Mouse (Mus musculus) olfactory bulb, adult 2 months (tissue): ENCODE data around the gene Tbxas1. TPM values are rescaled to one million over a fixed set of nuclear protein-coding genes. Genes with fewer than 3 reads are reported as not detected.

Experiments
- H3K27ac ChIP-seq: fragments of 200-500 bp; 2 replicates; pipeline ENCODE4 v1.5.1; 2012; ENCODE audit warnings: low read depth, low read length; ENCODE audit not compliant: insufficient read depth
- H3K4me1 ChIP-seq: fragments of 200-500 bp; 2 replicates; pipeline ENCODE4 v1.6.1; 2012; ENCODE audit warnings: low read length; ENCODE audit not compliant: control insufficient read depth, insufficient read depth
- H3K4me3 ChIP-seq: fragments of 200-500 bp; 2 replicates; pipeline ENCODE4 v1.5.1; 2012; ENCODE audit warnings: mild to moderate bottlenecking, low read depth, low read length, moderate library complexity; ENCODE audit not compliant: insufficient read depth
- CTCF ChIP-seq: fragments of 200-500 bp; IDR thresholded peaks from 2 replicates; pipeline ENCODE4 v1.5.1; 2012; ENCODE audit warnings: low read depth, mild to moderate bottlenecking, low read length, moderate library complexity; ENCODE audit not compliant: insufficient read depth
- POLR2A ChIP-seq: fragments of 200-500 bp; IDR thresholded peaks from 2 replicates; pipeline ENCODE4 v1.6.1; 2012; ENCODE audit warnings: mild to moderate bottlenecking, low read depth, low read length, moderate library complexity; ENCODE audit not compliant: insufficient read depth
- WGBS: fragments of 180-500 bp; shearing (Covaris S2); methylation state at CpG from one replicate; pipeline ENCODE4 v1.1.7; 2018; 5-methylcytosine and 5-hydroxymethylcytosine counted together
- polyA plus RNA-seq: library from polyadenylated mRNA; stranded (reverse); fragments of >200 nt; gene quantifications from 2 replicates; pipeline ENCODE4 v1.2.4, GENCODE M21; 2012; ENCODE audit warnings: low replicate concordance; ENCODE audit not compliant: missing spikeins, insufficient read depth, insufficient read length

Tbxas1 gene
- polyA plus RNA-seq, 1 experiment: not detected

DNA sequence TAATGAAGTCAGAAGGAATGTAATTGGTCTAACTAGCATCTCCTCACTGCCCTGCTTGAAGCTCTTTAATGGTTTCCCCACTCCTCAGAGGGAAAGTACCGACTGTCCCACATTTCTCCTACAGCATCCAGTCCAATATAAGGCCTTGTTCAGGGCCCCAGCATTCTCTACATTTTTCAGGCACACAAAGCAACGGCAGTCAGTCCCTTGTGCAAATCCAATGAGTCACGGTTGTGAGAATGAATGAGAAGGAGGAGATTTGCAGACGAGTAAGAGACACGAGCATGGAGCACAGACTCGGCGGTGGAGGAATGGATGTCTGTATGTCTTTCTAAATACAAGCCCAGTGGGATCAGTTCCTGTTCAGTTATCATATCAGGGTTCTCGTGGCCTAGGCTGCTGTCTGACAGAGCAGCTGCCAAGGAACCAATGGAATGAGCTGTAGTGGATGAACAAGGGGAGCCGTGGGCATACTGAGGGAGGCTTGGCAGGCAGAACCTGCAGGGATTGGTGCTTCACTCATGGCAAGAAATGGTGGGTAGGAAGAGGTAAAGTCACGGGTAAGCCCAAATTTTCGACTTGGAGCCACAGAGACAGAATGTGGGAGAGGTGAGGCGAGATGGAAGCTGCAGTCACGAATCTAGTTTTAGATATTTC, 38.3 kb downstream of the Tbxas1 start:
- no peak overlapping the region for H3K27ac ChIP-seq
- 73% methylated on average over 13 of the region's 13 CpGs for WGBS

DNA sequence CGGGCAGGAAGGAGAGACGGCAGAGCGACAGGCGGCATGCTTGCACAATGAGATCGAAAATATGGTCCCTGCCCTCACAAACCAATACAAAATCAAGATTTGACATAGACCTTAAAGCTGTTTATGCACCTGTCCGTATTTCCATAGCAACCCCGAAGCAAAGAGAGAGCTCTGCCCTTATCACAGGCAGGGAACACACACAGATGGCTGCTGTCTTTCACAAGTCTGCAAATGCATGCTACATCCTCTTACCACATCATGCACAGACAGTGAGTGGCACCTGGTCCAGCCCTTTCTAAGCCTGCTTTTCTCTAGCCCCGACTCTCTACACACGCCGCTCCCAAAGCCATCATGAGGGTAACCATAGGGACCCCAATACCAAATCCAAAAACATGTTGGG, 39.0 kb downstream of the Tbxas1 start:
- H3K27ac ChIP-seq: no peak overlapping the region
- 92% methylated on average over 10 of the region's 10 CpGs for WGBS
- TF ChIP-seq CTCF (no peak), POLR2A (no peak)
- H3K4me1 ChIP-seq: no peaks in the 10 kb centered on the region
- no peak overlapping the region for H3K4me3 ChIP-seq

More for the DNA sequence above, 38.3 kb downstream of the Tbxas1 start:
- H3K4me3 ChIP-seq: no peak overlapping the region
- no peak for TF ChIP-seq CTCF
- no peak for TF ChIP-seq POLR2A
- no peaks in the 10 kb centered on the region for H3K4me1 ChIP-seq

DNA sequence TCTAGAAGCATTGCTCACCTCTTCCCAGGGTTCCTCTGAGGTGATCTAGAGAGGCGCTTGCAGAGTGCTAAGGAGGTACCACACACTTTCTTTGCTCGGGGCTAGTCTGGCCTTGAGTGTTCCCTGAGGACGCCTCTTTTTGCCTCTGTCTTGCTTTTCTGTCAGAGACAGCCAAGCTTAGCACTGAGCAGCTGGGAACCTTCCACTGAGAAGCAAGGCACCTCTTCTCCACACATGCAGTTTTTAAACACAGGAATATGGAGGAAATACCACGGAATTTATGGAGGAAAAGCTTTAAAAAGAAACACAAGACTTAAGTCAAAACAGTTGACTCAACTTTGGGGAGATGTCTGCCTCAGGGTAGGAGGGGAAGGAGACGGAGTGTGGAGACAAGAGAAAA, 40.6 kb downstream of the Tbxas1 start:
- H3K4me3 ChIP-seq: no peak overlapping the region
- H3K4me1 ChIP-seq: no peaks in the 10 kb centered on the region
- H3K27ac ChIP-seq: no peak overlapping the region
- no peak for TF ChIP-seq POLR2A
- no peak for TF ChIP-seq CTCF
- 61% methylated on average over 5 of the region's 5 CpGs for WGBS

DNA sequence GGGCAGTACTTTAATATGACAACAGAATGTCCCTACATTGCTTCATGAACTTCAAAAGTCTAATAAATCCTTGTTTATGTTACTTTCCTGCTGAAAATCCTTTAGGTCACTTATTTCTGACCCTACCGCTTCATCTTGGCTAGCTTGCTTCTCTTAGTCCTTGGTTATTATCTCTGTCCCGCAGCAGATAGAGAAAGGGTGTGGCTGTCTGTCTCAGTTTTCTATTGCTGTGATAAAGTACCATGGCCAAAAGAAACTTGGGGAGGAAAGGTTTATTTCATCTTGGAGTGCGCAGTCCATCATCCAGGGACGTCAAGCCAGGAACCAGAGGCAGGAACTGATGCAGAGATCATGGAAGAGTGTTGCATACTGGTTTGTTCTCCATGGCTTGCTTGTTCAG, 41.4 kb downstream of the Tbxas1 start:
- TF ChIP-seq POLR2A (no peak), CTCF (no peak)
- Histone ChIP-seq H3K4me3 (no peak overlapping the region), H3K27ac (no peak overlapping the region), H3K4me1 (no peaks in the 10 kb centered on the region)
- 94% methylated on average over 4 of the region's 4 CpGs for WGBS

DNA sequence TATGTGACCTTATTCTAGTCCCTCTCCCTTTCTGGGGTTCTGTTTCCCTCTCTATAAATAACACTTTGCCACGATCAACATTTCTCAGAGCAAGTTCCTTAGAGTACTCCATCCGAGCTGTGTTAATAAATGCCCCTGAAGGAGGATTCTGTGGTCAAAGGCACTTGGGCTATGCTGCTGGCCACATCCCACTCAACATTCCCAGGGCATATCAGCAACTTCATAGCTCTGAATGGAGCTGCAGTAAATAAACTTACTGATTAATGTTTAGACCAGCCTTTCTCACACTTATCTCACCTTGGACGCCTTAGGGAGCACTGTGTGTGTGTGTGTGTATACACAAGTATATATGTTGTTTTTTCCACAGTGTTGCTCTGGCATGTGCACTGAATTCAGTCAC, 42.2 kb downstream of the Tbxas1 start:
- no peak for TF ChIP-seq CTCF
- no peak for TF ChIP-seq POLR2A
- Histone ChIP-seq H3K4me1 (no peaks in the 10 kb centered on the region), H3K27ac (no peak overlapping the region), H3K4me3 (no peak overlapping the region)
- 89% methylated on average over 3 of the region's 3 CpGs for WGBS

DNA sequence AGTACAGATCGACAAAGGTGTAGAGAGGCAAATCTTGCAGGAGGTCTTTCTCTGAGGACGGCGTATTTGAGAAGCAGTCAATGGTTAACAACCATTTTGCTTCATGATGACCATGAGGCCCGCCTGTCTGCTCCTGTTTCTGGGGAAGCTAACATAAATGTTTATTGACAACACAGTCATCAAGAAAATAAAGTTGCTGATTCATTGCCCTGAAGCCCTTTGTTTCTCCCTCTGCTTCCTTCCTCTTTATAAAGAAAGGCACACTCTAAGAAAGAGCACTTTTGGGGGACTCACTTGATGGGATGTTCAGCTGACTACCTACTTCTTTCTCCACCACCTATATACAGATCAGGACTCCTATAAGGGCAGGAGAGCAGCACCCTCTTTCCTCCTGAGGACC, 43.5 kb downstream of the Tbxas1 start:
- H3K4me1 ChIP-seq: no peaks in the 10 kb centered on the region
- no peak overlapping the region for H3K4me3 ChIP-seq
- no peak overlapping the region for H3K27ac ChIP-seq
- WGBS: 95% methylated on average over 4 of the region's 4 CpGs
- TF ChIP-seq CTCF: no peak
- TF ChIP-seq POLR2A: no peak

DNA sequence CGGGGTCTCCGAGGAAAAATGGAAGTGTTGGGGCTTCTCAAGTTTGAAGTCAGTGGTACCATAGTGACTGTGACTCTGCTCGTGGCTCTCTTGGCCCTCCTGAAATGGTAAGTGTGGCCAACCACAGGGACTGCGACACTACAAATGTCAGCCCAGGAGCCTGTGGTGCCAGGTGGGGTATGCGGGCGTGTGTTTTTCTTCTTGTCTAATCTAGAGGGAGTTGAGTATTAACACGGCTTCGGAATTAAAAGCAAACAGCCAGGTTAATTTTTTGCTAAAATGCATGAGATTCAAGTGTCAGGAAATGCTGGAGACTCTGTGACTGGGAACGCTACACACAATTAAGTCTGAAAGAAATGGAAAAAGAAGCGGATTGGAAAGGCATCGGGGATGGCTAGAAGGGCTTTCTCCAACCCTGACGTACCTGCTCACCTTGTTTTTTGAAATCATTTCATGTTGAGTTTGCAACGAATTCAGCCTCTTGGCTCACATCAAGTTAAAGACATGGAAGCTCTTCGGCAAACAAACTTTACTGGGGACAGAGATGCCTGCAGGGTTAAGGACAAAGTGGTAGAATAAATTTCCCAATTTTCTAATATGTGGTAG, 44.0 kb downstream of the Tbxas1 start:
- 87% methylated on average over 14 of the region's 14 CpGs for WGBS
- Histone ChIP-seq H3K27ac (no peak overlapping the region), H3K4me1 (no peaks in the 10 kb centered on the region), H3K4me3 (no peak overlapping the region)
- TF ChIP-seq CTCF: no peak

DNA sequence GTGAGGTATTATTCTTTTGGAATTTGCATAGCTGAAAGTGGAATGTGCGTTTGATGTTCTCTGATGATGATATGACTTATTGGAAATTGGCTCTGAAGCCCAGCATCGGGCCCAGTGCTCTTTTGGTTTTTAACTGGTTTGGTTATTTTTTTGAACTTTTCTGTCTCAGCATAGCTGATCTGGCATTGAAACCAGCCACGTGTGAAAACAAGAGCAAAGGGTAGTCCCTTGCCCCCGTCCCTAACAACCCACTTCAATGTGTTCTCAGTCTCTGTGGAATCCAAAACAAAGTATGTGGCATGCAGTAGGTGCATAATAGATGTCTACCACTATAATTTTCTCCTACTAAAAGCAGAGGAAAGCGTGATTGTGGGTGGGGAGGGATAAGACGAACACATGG, 44.9 kb downstream of the Tbxas1 start:
- no peak for TF ChIP-seq POLR2A
- TF ChIP-seq CTCF: no peak
- Histone ChIP-seq H3K4me3 (no peak overlapping the region), H3K4me1 (no peaks in the 10 kb centered on the region), H3K27ac (no peak overlapping the region)
- WGBS: 78% methylated on average over 6 of the region's 6 CpGs

DNA sequence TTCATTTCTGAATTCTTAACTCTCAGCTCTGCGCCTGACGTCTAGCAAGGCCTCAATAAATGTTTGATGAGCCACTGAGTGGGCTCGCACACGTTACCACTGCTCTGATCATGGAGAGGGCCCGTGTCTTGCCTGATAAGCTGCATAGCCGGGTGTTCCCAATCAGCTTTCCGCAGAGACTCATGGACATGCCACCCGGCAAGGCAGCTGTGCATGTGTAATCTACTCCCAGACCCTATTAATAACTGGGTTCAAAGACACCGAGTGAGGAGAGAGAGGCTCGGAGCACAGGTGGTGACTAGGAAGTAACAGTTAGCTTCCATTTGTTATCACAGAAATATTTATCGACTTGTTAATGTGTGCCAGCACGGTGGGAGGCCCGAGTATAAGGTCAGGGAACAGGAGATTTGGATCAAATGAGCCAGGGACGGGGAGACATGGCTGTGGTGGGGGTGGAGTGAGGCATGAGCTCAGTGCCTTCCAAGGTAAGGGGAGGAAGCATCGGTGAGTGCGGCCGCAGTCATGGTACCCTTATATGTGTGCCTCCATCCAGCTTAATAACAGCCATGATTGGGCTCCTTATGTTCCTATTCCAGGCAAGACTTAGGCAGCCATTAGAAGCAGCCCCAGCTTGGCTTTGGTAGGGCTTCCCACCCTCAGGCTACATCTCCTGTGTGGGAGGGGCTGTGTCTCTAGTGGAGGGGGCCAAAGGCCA, 46.0 kb downstream of the Tbxas1 start:
- no peak overlapping the region for H3K27ac ChIP-seq
- no peak for TF ChIP-seq POLR2A
- TF ChIP-seq CTCF: no peak
- WGBS: 71% methylated on average over 17 of the region's 17 CpGs
- H3K4me3 ChIP-seq: no peak overlapping the region
- no peaks in the 10 kb centered on the region for H3K4me1 ChIP-seq
